Mouse (Mus musculus): ENCODE measurements around the gene Numa1.

Gene Numa1

DNA sequence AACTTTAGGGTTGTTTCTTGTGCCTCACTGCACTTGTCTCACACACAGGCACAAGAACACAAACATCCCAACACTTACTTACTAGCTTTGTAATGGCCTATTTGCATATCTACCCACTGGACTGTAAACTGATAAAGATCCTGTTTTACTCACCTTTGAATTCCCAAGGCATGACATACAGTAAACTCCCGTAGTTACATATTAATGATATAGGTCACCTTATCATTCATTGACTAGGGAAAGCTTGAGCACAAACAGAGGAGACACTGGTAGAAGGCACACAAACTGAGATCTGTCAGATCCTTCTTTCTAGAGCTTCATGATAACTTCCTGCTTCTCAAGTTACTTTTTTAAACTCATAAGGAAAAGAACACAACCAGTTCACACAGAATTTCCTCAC, 128.3 kb downstream of the Numa1 start:
- no peak for DNase-seq

DNA sequence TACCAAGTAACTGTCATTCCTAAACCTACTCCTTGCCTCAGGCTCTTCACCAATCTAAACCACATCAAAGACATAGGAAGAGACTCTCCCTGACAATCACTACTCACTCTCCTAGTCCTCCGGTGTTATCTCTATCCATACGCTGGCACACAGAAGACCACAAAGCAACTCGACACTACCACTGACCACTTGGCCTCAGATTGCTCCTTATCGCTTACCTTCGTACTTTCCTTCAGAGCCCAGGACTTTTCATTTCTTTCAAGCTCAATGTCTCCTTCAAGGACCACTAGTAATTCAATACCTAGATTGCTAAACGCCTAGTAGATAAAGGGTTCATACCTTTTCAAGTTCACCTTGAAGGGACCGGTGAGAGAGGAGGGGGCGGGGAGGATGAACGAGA, 130.0 kb downstream of the Numa1 start:
- DNase-seq: no peak
